ENCODE assay signal across 11 mouse cellular contexts in genomic region chr8:77483676-77484075, GRCm38 (mm10). TPM values are rescaled to one million over a fixed set of nuclear protein-coding genes. Genes with fewer than 3 reads are reported as not detected.
DNase-seq lines count a peak whose midpoint lies in the region; ATAC-seq lines count a peak whose summit lies in the region.
"Had no signal": no experiment of that assay in that cellular context is flagged by ENCODE, and none has a peak within 500 bp of the region (broad histone marks: within the 10 kb centered on the region; RNA-seq: fewer than 3 reads in every experiment).

No protein-coding gene starts in this region.

- H3K4me1 ChIP-seq in heart, embryonic 16.5 days (ENCODE audit: control insufficient read depth, insufficient read depth, low read length): peaks cover 68% of the 10 kb centered on the region

- no peaks in the 10 kb centered on the region for H3K27me3 ChIP-seq in heart, embryonic 16.5 days (ENCODE audit: control insufficient read depth, insufficient read depth, low read length)
- H3K27me3 ChIP-seq: limb, embryonic 13.5 days; Patski had no signal

- peak overlapping the region; percentile 28; the same call in 1 of the 2 replicates for H3K27ac ChIP-seq in heart, embryonic 16.5 days (ENCODE audit: low read length)
- peak overlapping the region; percentile 93 for H3K27ac ChIP-seq in macrophage
- H3K27ac ChIP-seq: limb, embryonic 13.5 days had no signal

- H3K9me3 ChIP-seq in heart, embryonic 16.5 days (replicated peaks; ENCODE audit: control insufficient read depth, low read length): no peaks in the 10 kb centered on the region
- H3K9me3 ChIP-seq: limb, embryonic 13.5 days had no signal

- H3K79me2 ChIP-seq in macrophage (ENCODE audit: inconsistent target): peaks cover 88% of the 10 kb centered on the region

- no peaks in the 10 kb centered on the region for H3K36me3 ChIP-seq in heart, embryonic 16.5 days (ENCODE audit: control insufficient read depth, insufficient read depth)
- no peaks in the 10 kb centered on the region for H3K36me3 ChIP-seq in macrophage (ENCODE audit: inconsistent target)
- H3K36me3 ChIP-seq: limb, embryonic 13.5 days had no signal

- no peak overlapping the region for H3K4me3 ChIP-seq in heart, embryonic 16.5 days (ENCODE audit: low read length)
- no peak overlapping the region for H3K4me3 ChIP-seq in macrophage (ENCODE audit: inconsistent target)
- H3K4me3 ChIP-seq: limb, embryonic 13.5 days had no signal

- no peak overlapping the region for H3K4me2 ChIP-seq in heart, embryonic 16.5 days (ENCODE audit: low read depth, low read length)
- H3K4me2 ChIP-seq: limb, embryonic 13.5 days had no signal

- WGBS in heart, embryonic 16.5 days: 42% methylated on average over 4 of the region's 4 CpGs
- WGBS in macrophage (ENCODE audit: missing documents): 2% methylated on average over 4 of the region's 4 CpGs

- peak overlapping the region; percentile 3; the same call in 1 of the 2 replicates for H3K9ac ChIP-seq in heart, embryonic 16.5 days (ENCODE audit: low read length)
- H3K9ac ChIP-seq: limb, embryonic 13.5 days had no signal

- DNase-seq in 3134 (ENCODE audit: extremely low read depth, insufficient read length, low spot score) (peak; percentile 53), A20 (ENCODE audit: low read depth, low spot score) (peak; percentile 21)
- DNase-seq in cerebellum, postnatal 14 days: no peak
- DNase-seq in ovary, adult 18-20 months (ENCODE audit: low spot score): no peak
- DNase-seq in cerebellum, adult 9-11 months: no peak
- DNase-seq: kidney, postnatal 25 days had no signal

- no peak for ATAC-seq in heart, embryonic 16.5 days (replicated peaks; ENCODE audit: extremely low read depth, insufficient read depth, low FRiP score)
- ATAC-seq: hindbrain, embryonic 16.5 days; Patski had no signal

RNA-seq across cellular contexts. Expression of gene Arhgap10, which starts 34.1 kb away (rescaled TPM):
- polyA plus RNA-seq in heart, embryonic 16.5 days (2015; fragmentation: Nextera tagmentation; extraction: Ambion mirVana): 29.7 and 33.9 TPM in 2 replicates
- total RNA-seq in macrophage (2018; cell fraction: chromatin; rRNA removed): 1,000 to 10,000 TPM in 1 of 26 experiments, 100 to 1,000 TPM in 25; 347 to 1,329 (median 426) TPM
- total RNA-seq in macrophage (2018; cell fraction: cytosol; rRNA removed): 100 to 1,000 TPM in 2 of 26 experiments, 10 to 100 TPM in 24; 73.8 to 104 (median 89.1) TPM
- 100 to 1,000 TPM; 123 to 625 (median 180) TPM for total RNA-seq in macrophage (2018; cell fraction: nucleus; rRNA removed)
- polyA plus RNA-seq in macrophage (2018): 50.4 to 116 TPM (median 74.4 TPM) in 3 replicates

Comparison
In these comparisons a context has a peak if more than half of its experiments do, and no peak if none do; other contexts are left out.
1. DNase-seq: peak in 3134 (single experiment) and A20 (single experiment); none in cerebellum, postnatal 14 days (0 of 2), ovary, adult 18-20 months (single experiment) and cerebellum, adult 9-11 months (single experiment).